In the genomic region with DNA sequence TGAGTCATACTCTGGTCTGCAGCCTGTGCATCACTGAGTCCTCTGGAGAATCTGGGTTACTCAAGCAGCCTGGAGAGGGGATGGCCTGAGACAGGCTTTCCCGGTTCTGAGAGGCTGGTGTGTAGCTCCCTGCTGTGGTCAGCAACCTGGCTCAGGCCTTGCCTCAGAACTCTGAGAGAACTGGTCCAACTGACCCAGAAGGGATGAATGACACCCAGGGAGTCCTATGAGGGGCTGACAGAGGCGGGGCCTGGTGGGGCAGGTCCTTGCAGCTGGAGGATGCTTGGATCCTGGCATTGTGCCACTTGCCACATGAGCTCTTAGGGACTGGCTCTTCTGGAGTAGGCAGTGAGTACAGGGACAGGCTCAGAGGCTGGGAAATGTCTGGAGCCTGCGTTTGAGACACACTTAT, we compare ENCODE assay signal across 9 mouse cellular contexts. TPM values are rescaled to one million over a fixed set of nuclear protein-coding genes. Genes with fewer than 3 reads are reported as not detected.
DNase-seq lines count a peak whose midpoint lies in the region; ATAC-seq lines count a peak whose summit lies in the region.
"Had no signal": no experiment of that assay in that cellular context is flagged by ENCODE, and none has a peak within 500 bp of the region (broad histone marks: within the 10 kb centered on the region; RNA-seq: fewer than 3 reads in every experiment).

No protein-coding gene starts in this region.

- no peak overlapping the region for H3K4me2 ChIP-seq in embryonic facial prominence, embryonic 13.5 days
- H3K4me2 ChIP-seq in heart, embryonic 16.5 days (ENCODE audit: low read depth, low read length), result no peak overlapping the region
- H3K4me2 ChIP-seq in neural tube, embryonic 14.5 days (ENCODE audit: low read depth, low read length), result no peak overlapping the region

- 48% methylated on average over 3 of the region's 3 CpGs for WGBS in embryonic facial prominence, embryonic 13.5 days
- WGBS in heart, embryonic 16.5 days, result 43% methylated on average over 3 of the region's 3 CpGs
- 46% methylated on average over 3 of the region's 3 CpGs for WGBS in neural tube, embryonic 14.5 days

- H3K36me3 ChIP-seq in embryonic facial prominence, embryonic 13.5 days, result peaks cover 3% of the 10 kb centered on the region; the same call in 1 of the 2 replicates
- no peaks in the 10 kb centered on the region for H3K36me3 ChIP-seq in heart, embryonic 16.5 days (ENCODE audit: control insufficient read depth, insufficient read depth)
- H3K36me3 ChIP-seq in neural tube, embryonic 14.5 days (ENCODE audit: control insufficient read depth, insufficient read depth, low read length), result no peaks in the 10 kb centered on the region

- H3K4me3 ChIP-seq in embryonic facial prominence, embryonic 13.5 days, result no peak overlapping the region
- H3K4me3 ChIP-seq in heart, embryonic 16.5 days (ENCODE audit: low read length), result no peak overlapping the region
- H3K4me3 ChIP-seq in neural tube, embryonic 14.5 days (ENCODE audit: low read depth, low read length), result no peak overlapping the region

- no peaks in the 10 kb centered on the region for H3K27me3 ChIP-seq in embryonic facial prominence, embryonic 13.5 days
- H3K27me3 ChIP-seq in heart, embryonic 16.5 days (ENCODE audit: control insufficient read depth, insufficient read depth, low read length), result no peaks in the 10 kb centered on the region
- no peaks in the 10 kb centered on the region for H3K27me3 ChIP-seq in neural tube, embryonic 14.5 days (ENCODE audit: control insufficient read depth, insufficient read depth, low read length)

- DNase-seq in adrenal gland, adult 2 months, result peak; percentile 36
- no peak for DNase-seq in adrenal gland, adult 18-20 months (ENCODE audit: low spot score in 2 of 2)
- peak; percentile 95 for DNase-seq in 3T3-L1 (ENCODE audit: low read depth, low spot score)
- peak; percentile 64 to 71 for DNase-seq in layer of hippocampus, adult 8-10 months (ENCODE audit: low spot score in 2 of 2)
- no peak for DNase-seq in spleen, adult 12 weeks (ENCODE audit: low spot score)

- peak; percentile 22; the same call in 1 of the 2 replicates for ATAC-seq in embryonic facial prominence, embryonic 13.5 days (ENCODE audit: insufficient number of reproducible peaks, insufficient read depth, low FRiP score, low TSS enrichment, low read depth)
- peak; percentile 87 for ATAC-seq in heart, embryonic 16.5 days (replicated peaks; ENCODE audit: extremely low read depth, insufficient read depth, low FRiP score)
- ATAC-seq in neural tube, embryonic 14.5 days (ENCODE audit: low read depth), result peak; percentile 49; the same call in 1 of the 2 replicates

- no peak overlapping the region for H3K27ac ChIP-seq in embryonic facial prominence, embryonic 13.5 days
- no peak overlapping the region for H3K27ac ChIP-seq in heart, embryonic 16.5 days (ENCODE audit: low read length)
- H3K27ac ChIP-seq in neural tube, embryonic 14.5 days (ENCODE audit: low read depth, low read length), result no peak overlapping the region
- H3K27ac ChIP-seq: liver, embryonic 14.5 days had no signal

- no peak overlapping the region for H3K9ac ChIP-seq in embryonic facial prominence, embryonic 13.5 days
- H3K9ac ChIP-seq in heart, embryonic 16.5 days (ENCODE audit: low read length), result no peak overlapping the region
- no peak overlapping the region for H3K9ac ChIP-seq in neural tube, embryonic 14.5 days (replicated peaks; ENCODE audit: low read depth, low read length)
- H3K9ac ChIP-seq: liver, embryonic 14.5 days had no signal

- no peaks in the 10 kb centered on the region for H3K9me3 ChIP-seq in embryonic facial prominence, embryonic 13.5 days
- H3K9me3 ChIP-seq in heart, embryonic 16.5 days (replicated peaks; ENCODE audit: control insufficient read depth, low read length), result no peaks in the 10 kb centered on the region; the same call in 1 of the 2 replicates
- no peaks in the 10 kb centered on the region for H3K9me3 ChIP-seq in neural tube, embryonic 14.5 days (ENCODE audit: control insufficient read depth, low read length)

- peaks cover 33% of the 10 kb centered on the region for H3K4me1 ChIP-seq in embryonic facial prominence, embryonic 13.5 days
- H3K4me1 ChIP-seq in heart, embryonic 16.5 days (ENCODE audit: control insufficient read depth, insufficient read depth, low read length), result peaks cover 4% of the 10 kb centered on the region; the same call in 1 of the 2 replicates
- H3K4me1 ChIP-seq in neural tube, embryonic 14.5 days (ENCODE audit: control insufficient read depth, insufficient read depth, low read length), result peaks cover 12% of the 10 kb centered on the region; the same call in 1 of the 2 replicates

RNA-seq across cellular contexts. Expression of gene Pxylp1, which starts 47.7 kb away (rescaled TPM):
- 10 to 100 TPM in 1 of 2 experiments, 1 to 10 TPM in 1; 5.6 to 13.0 TPM for total RNA-seq in adrenal gland, adult 2 months (2021)
- polyA plus RNA-seq in adrenal gland, adult 2 months (2012; rRNA removed), result 2.7 and 2.9 TPM in 2 replicates
- 1 to 10 TPM; 3.7 to 8.1 TPM for total RNA-seq in adrenal gland, adult 18-20 months (2021)
- 29.1 and 33.7 TPM in 2 replicates for polyA plus RNA-seq in embryonic facial prominence, embryonic 13.5 days (2015; fragmentation: Nextera tagmentation; extraction: Ambion mirVana)
- 25.8 and 26.0 TPM in 2 replicates for polyA plus RNA-seq in heart, embryonic 16.5 days (2015; fragmentation: Nextera tagmentation; extraction: Ambion mirVana)
- 10 to 100 TPM; 15.2 to 22.6 (median 20.5) TPM for total RNA-seq in layer of hippocampus, adult 8-10 months (2022)
- 29.5 and 30.3 TPM in 2 replicates for polyA plus RNA-seq in neural tube, embryonic 14.5 days (2014; fragmentation: Nextera tagmentation; extraction: Ambion mirVana)

Comparison
In these comparisons a context has a peak if more than half of its experiments do, and no peak if none do; other contexts are left out.
1. DNase-seq: peak in adrenal gland, adult 2 months (single experiment), 3T3-L1 (single experiment) and layer of hippocampus, adult 8-10 months (2 of 2); none in adrenal gland, adult 18-20 months (0 of 2) and spleen, adult 12 weeks (single experiment).
2. ATAC-seq: peak in every context shown above with its lines; median percentile 87 in heart, embryonic 16.5 days; 49 in neural tube, embryonic 14.5 days; 22 in embryonic facial prominence, embryonic 13.5 days.